Mouse (Mus musculus): ENCODE data around the gene Zbtb25. TPM values are rescaled to one million over a fixed set of nuclear protein-coding genes. Genes with fewer than 3 reads are reported as not detected.

The Zbtb25 gene
- polyA plus RNA-seq, 1 experiment from 2014 or later = 20.5 TPM

DNA sequence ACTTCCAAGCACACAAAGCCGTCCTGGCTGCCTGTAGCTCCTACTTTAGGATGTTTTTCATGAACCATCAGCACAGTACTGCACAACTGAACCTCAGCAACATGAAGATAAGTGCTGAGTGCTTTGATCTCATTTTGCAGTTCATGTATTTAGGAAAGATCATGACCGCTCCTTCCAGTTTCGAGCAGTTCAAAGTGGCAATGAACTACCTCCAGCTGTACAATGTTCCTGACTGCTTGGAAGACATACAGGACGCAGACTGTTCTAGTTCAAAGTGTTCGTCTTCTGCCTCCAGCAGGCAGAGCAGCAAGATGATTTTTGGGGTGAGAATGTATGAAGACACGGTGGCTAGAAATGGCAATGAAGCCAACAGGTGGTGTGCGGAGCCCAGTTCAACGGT, 15.9 kb upstream of the Zbtb25 start:
- ATAC-seq (ENCODE audit: low FRiP score, low TSS enrichment) = no peak
- Histone ChIP-seq H3K9me3 (ENCODE audit: control insufficient read depth, low read length) (no peaks in the 10 kb centered on the region), H3K27ac (ENCODE audit: low read depth, low read length) (no peak overlapping the region), H3K4me2 (replicated peaks; ENCODE audit: low read depth, low read length) (no peak overlapping the region), H3K9ac (ENCODE audit: low read depth, low read length) (no peak overlapping the region), H3K4me1 (ENCODE audit: control insufficient read depth, insufficient read depth, low read length) (no peaks in the 10 kb centered on the region), H3K4me3 (ENCODE audit: low read length) (no peak overlapping the region), H3K27me3 (ENCODE audit: control insufficient read depth, insufficient read depth, low read length) (no peaks in the 10 kb centered on the region), H3K36me3 (ENCODE audit: control insufficient read depth, insufficient read depth, low read length) (peaks cover 29% of the 10 kb centered on the region)
- WGBS = 95% methylated on average over 8 of the region's 8 CpGs

DNA sequence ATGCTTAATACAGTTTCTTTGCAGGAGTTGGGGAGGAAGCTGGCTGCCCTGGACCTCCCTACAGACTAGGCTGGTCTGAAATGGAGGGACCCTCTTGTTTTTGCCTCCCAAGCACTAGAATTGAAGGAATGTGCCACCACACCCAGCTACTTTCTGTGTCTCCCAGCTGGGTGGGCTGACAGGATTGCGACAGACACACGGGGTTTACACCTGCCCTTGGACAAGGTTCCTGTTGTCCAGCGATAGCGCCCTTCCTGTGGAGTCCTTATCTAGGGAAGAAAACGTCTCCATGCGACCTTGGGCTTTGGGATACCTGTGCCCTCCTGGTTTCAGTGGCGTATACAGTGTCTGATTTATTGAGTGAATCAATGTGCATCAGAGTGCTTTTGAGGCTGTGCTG, 10.7 kb upstream of the Zbtb25 start:
- no peak overlapping the region for H3K27ac ChIP-seq (ENCODE audit: low read depth, low read length)
- H3K9ac ChIP-seq (ENCODE audit: low read depth, low read length) = no peak overlapping the region
- H3K4me3 ChIP-seq (ENCODE audit: low read length) = no peak overlapping the region
- no peak for ATAC-seq (ENCODE audit: low FRiP score, low TSS enrichment)
- H3K4me1 ChIP-seq (ENCODE audit: control insufficient read depth, insufficient read depth, low read length) = no peaks in the 10 kb centered on the region; the same call in none of the 2 replicates
- no peak overlapping the region for H3K4me2 ChIP-seq (replicated peaks; ENCODE audit: low read depth, low read length)
- peaks cover 1% of the 10 kb centered on the region; the same call in 1 of the 2 replicates for H3K36me3 ChIP-seq (ENCODE audit: control insufficient read depth, insufficient read depth, low read length)
- 80% methylated on average over 7 of the region's 7 CpGs for WGBS
- no peaks in the 10 kb centered on the region for H3K9me3 ChIP-seq (ENCODE audit: control insufficient read depth, low read length)
- no peaks in the 10 kb centered on the region for H3K27me3 ChIP-seq (ENCODE audit: control insufficient read depth, insufficient read depth, low read length)

DNA sequence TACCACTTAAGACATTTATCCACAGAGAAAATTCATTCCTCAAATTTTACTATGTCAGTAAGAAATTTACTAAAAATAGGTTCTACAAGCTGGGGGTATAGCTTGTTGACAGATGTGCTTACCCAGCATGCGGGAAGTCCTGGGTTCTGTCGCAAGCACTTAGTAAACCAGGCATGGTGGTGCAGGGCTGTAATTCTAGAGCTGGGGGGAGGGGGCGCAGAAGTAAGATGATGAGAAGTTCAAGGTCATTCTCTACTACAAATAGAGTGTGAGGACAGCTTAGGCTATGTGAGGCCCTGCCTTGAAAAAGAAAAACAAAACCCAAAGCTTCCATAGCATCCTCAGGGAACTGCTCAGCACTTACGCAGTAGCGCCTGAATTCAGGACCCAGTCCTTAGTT, 9.2 kb upstream of the Zbtb25 start:
- Histone ChIP-seq H3K4me1 (ENCODE audit: control insufficient read depth, insufficient read depth, low read length) (peaks cover 6% of the 10 kb centered on the region), H3K27ac (ENCODE audit: low read depth, low read length) (no peak overlapping the region), H3K36me3 (ENCODE audit: control insufficient read depth, insufficient read depth, low read length) (no peaks in the 10 kb centered on the region), H3K4me3 (ENCODE audit: low read length) (no peak overlapping the region), H3K9ac (ENCODE audit: low read depth, low read length) (no peak overlapping the region), H3K9me3 (ENCODE audit: control insufficient read depth, low read length) (no peaks in the 10 kb centered on the region), H3K4me2 (replicated peaks; ENCODE audit: low read depth, low read length) (no peak overlapping the region), H3K27me3 (ENCODE audit: control insufficient read depth, insufficient read depth, low read length) (no peaks in the 10 kb centered on the region)
- ATAC-seq (ENCODE audit: low FRiP score, low TSS enrichment) = no peak
- 81% methylated on average over 5 of the region's 5 CpGs for WGBS

DNA sequence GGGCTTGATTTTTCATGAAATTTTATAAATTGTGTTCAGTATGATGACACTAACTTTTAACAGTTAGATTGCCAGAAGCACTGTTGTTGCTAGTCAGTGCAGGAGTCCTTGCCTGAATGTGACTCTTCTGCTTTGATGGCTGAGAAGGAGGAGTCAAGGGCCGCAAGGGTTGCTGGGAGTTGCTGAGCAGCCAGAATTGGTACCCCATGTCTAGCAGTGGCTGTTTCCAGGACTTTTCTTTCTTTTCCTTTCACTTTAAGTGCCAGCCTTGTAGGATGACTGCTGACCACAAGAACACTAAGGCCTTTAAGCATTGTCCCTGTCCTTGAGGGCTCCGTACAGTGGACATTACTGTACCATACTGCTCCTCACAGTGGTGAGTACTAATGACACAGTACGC, 8.3 kb upstream of the Zbtb25 start:
- 91% methylated on average over 3 of the region's 3 CpGs for WGBS
- Histone ChIP-seq H3K36me3 (ENCODE audit: control insufficient read depth, insufficient read depth, low read length) (no peaks in the 10 kb centered on the region), H3K9me3 (ENCODE audit: control insufficient read depth, low read length) (no peaks in the 10 kb centered on the region), H3K4me1 (ENCODE audit: control insufficient read depth, insufficient read depth, low read length) (peaks cover 11% of the 10 kb centered on the region), H3K4me3 (ENCODE audit: low read length) (no peak overlapping the region), H3K27me3 (ENCODE audit: control insufficient read depth, insufficient read depth, low read length) (no peaks in the 10 kb centered on the region), H3K27ac (ENCODE audit: low read depth, low read length) (no peak overlapping the region), H3K9ac (ENCODE audit: low read depth, low read length) (no peak overlapping the region), H3K4me2 (replicated peaks; ENCODE audit: low read depth, low read length) (no peak overlapping the region)
- no peak for ATAC-seq (ENCODE audit: low FRiP score, low TSS enrichment)

DNA sequence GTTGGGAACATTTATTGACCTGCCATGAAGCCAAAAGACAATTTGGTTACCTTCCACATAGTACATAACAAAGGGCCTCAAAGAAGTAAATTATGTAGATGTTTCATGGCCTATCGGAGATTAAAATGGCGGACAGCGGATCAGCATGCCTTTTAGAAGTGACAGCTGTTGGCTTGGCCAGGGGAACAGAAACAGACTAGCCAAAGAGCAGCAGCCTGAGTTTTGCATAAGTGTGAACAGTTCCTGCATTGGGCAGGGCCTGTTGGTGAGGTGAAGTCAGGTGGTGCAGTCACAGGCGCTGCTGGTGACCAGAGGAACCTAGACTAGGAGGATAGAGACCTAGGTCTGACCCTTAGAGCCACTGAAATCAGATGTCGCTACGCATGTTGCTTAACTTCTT, 7.7 kb upstream of the Zbtb25 start:
- no peak overlapping the region for H3K27ac ChIP-seq (ENCODE audit: low read depth, low read length)
- WGBS = 95% methylated on average over 6 of the region's 6 CpGs
- H3K4me2 ChIP-seq (replicated peaks; ENCODE audit: low read depth, low read length) = no peak overlapping the region
- no peaks in the 10 kb centered on the region for H3K9me3 ChIP-seq (ENCODE audit: control insufficient read depth, low read length)
- H3K36me3 ChIP-seq (ENCODE audit: control insufficient read depth, insufficient read depth, low read length) = no peaks in the 10 kb centered on the region
- H3K27me3 ChIP-seq (ENCODE audit: control insufficient read depth, insufficient read depth, low read length) = no peaks in the 10 kb centered on the region
- H3K4me1 ChIP-seq (ENCODE audit: control insufficient read depth, insufficient read depth, low read length) = peaks cover 17% of the 10 kb centered on the region
- H3K9ac ChIP-seq (ENCODE audit: low read depth, low read length) = no peak overlapping the region
- ATAC-seq (ENCODE audit: low FRiP score, low TSS enrichment) = no peak
- H3K4me3 ChIP-seq (ENCODE audit: low read length) = no peak overlapping the region

DNA sequence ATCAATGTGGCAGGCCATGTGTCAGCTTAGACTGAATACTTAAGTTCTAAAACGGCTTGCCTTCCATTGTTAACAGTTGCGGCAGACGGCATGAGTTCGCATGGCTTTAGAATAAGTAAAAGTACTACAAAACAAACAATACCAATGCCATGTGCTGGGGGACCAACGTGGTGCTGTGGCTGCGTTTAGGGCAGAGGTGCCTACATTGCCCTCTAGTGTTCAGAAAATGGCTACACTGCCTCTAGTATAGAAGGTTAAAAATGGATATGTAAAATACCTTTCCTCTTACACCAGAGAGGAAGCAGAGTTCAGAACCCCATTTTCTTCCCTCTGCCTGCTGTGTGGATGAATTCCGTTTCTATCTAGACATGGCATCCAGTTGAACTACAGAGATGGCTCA, 7.2 kb upstream of the Zbtb25 start:
- no peaks in the 10 kb centered on the region for H3K27me3 ChIP-seq (ENCODE audit: control insufficient read depth, insufficient read depth, low read length)

DNA sequence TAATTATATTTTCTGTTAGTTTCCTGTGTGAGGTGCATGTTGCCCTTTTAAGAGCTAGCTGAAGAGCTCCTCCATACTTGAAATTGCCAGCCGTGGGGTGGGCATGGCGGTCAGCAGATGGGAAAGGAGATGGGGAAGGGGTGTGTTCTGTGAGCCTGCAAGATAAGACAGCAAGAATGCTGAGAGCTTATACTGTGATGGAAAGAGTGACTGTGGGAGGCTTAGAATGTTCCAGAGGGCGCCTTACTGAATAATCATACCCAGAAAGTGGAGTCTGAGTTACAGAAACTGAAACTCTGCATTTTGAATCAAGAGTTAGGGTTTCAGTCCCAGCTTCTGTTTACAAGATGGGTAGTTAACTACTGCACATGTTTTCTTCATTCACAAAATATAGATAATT, 6.1 kb upstream of the Zbtb25 start:
- Histone ChIP-seq H3K9me3 (ENCODE audit: control insufficient read depth, low read length) (no peaks in the 10 kb centered on the region), H3K27ac (ENCODE audit: low read depth, low read length) (no peak overlapping the region), H3K9ac (ENCODE audit: low read depth, low read length) (no peak overlapping the region), H3K27me3 (ENCODE audit: control insufficient read depth, insufficient read depth, low read length) (no peaks in the 10 kb centered on the region), H3K4me2 (replicated peaks; ENCODE audit: low read depth, low read length) (no peak overlapping the region), H3K4me3 (ENCODE audit: low read length) (no peak overlapping the region), H3K4me1 (ENCODE audit: control insufficient read depth, insufficient read depth, low read length) (peaks cover 21% of the 10 kb centered on the region), H3K36me3 (ENCODE audit: control insufficient read depth, insufficient read depth, low read length) (no peaks in the 10 kb centered on the region)
- ATAC-seq (ENCODE audit: low FRiP score, low TSS enrichment) = no peak
- WGBS = 89% methylated on average over 3 of the region's 3 CpGs

More for the DNA sequence above, 7.2 kb upstream of the Zbtb25 start:
- H3K36me3 ChIP-seq (ENCODE audit: control insufficient read depth, insufficient read depth, low read length) = no peaks in the 10 kb centered on the region
- H3K27ac ChIP-seq (ENCODE audit: low read depth, low read length) = no peak overlapping the region
- H3K9me3 ChIP-seq (ENCODE audit: control insufficient read depth, low read length) = no peaks in the 10 kb centered on the region
- H3K9ac ChIP-seq (ENCODE audit: low read depth, low read length) = no peak overlapping the region
- ATAC-seq (ENCODE audit: low FRiP score, low TSS enrichment) = no peak
- WGBS = 56% methylated on average over 7 of the region's 7 CpGs
- no peak overlapping the region for H3K4me2 ChIP-seq (replicated peaks; ENCODE audit: low read depth, low read length)
- no peak overlapping the region for H3K4me3 ChIP-seq (ENCODE audit: low read length)
- H3K4me1 ChIP-seq (ENCODE audit: control insufficient read depth, insufficient read depth, low read length) = peaks cover 21% of the 10 kb centered on the region

DNA sequence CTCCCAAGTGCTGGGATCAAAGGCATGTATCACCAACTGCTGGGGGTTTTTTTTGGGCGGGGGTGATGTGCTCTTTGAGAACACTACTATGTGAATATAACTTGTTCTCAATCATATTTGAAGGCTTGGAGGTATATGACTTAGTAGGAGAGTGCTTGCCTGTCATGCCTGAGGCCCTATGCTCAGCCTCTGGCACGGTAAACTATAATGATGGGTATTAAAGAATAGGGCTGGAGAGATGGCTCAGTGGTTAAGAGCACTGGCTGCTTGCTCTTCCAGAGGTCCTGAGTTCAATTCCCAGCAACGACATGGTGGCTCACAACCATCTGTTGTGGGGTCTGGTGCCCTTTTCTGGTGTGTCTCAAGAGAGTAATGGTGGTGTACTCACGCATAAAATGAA, 5.5 kb upstream of the Zbtb25 start:
- no peak for ATAC-seq (ENCODE audit: low FRiP score, low TSS enrichment)
- no peak overlapping the region for H3K4me2 ChIP-seq (replicated peaks; ENCODE audit: low read depth, low read length)
- H3K27ac ChIP-seq (ENCODE audit: low read depth, low read length) = no peak overlapping the region
- H3K4me3 ChIP-seq (ENCODE audit: low read length) = no peak overlapping the region
- no peaks in the 10 kb centered on the region for H3K36me3 ChIP-seq (ENCODE audit: control insufficient read depth, insufficient read depth, low read length)
- no peak overlapping the region for H3K9ac ChIP-seq (ENCODE audit: low read depth, low read length)
- H3K27me3 ChIP-seq (ENCODE audit: control insufficient read depth, insufficient read depth, low read length) = no peaks in the 10 kb centered on the region
- WGBS = 89% methylated on average over 4 of the region's 4 CpGs
- H3K4me1 ChIP-seq (ENCODE audit: control insufficient read depth, insufficient read depth, low read length) = peaks cover 21% of the 10 kb centered on the region
- H3K9me3 ChIP-seq (ENCODE audit: control insufficient read depth, low read length) = no peaks in the 10 kb centered on the region

DNA sequence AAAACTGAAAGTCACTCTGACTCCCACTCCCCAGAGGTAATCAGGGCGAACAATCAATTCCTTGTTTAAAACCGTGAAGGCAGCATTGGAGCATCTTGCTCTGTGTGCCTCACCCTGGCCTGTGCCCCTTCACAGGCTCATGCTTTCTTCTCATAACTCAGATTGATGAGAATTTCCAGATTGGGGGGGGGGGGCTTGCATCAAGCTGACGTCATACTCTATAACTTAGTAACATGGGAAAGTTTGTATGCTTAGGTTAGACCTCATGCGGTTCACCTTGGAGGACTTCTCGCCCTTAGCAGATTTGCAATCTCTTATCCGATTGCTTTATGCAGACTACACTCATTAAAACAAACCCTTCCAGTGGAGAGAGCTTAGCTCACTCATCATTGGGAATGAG, 4.6 kb upstream of the Zbtb25 start:
- no peak for ATAC-seq (ENCODE audit: low FRiP score, low TSS enrichment)
- Histone ChIP-seq H3K4me2 (replicated peaks; ENCODE audit: low read depth, low read length) (no peak overlapping the region), H3K9ac (ENCODE audit: low read depth, low read length) (no peak overlapping the region), H3K4me1 (ENCODE audit: control insufficient read depth, insufficient read depth, low read length) (peaks cover 21% of the 10 kb centered on the region), H3K27ac (ENCODE audit: low read depth, low read length) (no peak overlapping the region), H3K27me3 (ENCODE audit: control insufficient read depth, insufficient read depth, low read length) (no peaks in the 10 kb centered on the region), H3K9me3 (ENCODE audit: control insufficient read depth, low read length) (no peaks in the 10 kb centered on the region), H3K36me3 (ENCODE audit: control insufficient read depth, insufficient read depth, low read length) (no peaks in the 10 kb centered on the region), H3K4me3 (ENCODE audit: low read length) (no peak overlapping the region)
- WGBS = 62% methylated on average over 6 of the region's 6 CpGs

Data from kidney, embryonic 14.5 days (tissue).